Mouse (Mus musculus) layer of hippocampus, adult 2 months (tissue): ENCODE results near the gene Smim5. TPM values are rescaled to one million over a fixed set of nuclear protein-coding genes. Genes with fewer than 3 reads are reported as not detected.
"Not testable (repeated sequence)": the region's sequence is repeated elsewhere in the genome, so short reads cannot be mapped to it uniquely, and the experiment has no call there.

ENCODE experiments used
- DNase-seq, 2 experiments: peaks; one replicate each; pipeline ENCODE4 v3.0.0; 2022; ENCODE audit warnings: low spot score in 2 of 2
- H3K27ac ChIP-seq: fragments of 200-600 bp; 2 replicates; pipeline ENCODE4 v1.8.1; 2022
- H3K4me3 ChIP-seq: fragments of 200-600 bp; 2 replicates; pipeline ENCODE4 v1.8.1; 2022; ENCODE audit warnings: mild to moderate bottlenecking
- CTCF ChIP-seq: fragments of 200-600 bp; conservative IDR thresholded peaks from 2 replicates; pipeline ENCODE4 v1.8.1; 2022; ENCODE audit warnings: antibody characterized with exemption, mild to moderate bottlenecking, moderate library complexity
- long read RNA-seq, 2 experiments: library from polyadenylated mRNA; stranded (forward); transcript quantifications; one replicate each; pipeline ENCODE4 v2.0.0; 2021; ENCODE audit warnings: borderline mapping rate in 2 of 2
- total RNA-seq, 2 experiments: library from RNA; stranded (reverse); gene quantifications; 2 replicates each; pipeline ENCODE4 v1.2.3; 2021

Smim5 gene
- total RNA-seq, result 1 to 10 TPM in 1 of 2 experiments, under 1 TPM in 1; 0.54 to 1.3 TPM
- long read RNA-seq, experiment 1, partial matches to known transcripts, result 0 of 1 reads
- long read RNA-seq, experiment 1, other reads (novel, unspliced or antisense), result 1 of 1 reads
- long read RNA-seq, experiment 2, result 0 reads

GRCm38 (mm10) chr11:115899486-115900266 lies at the start of gene Smim5:
TSS of gene Smim5 (plus strand) at chr11:115899966.
- no peak for DNase-seq

GRCm38 (mm10) chr11:115854674-115855073 lies 45.1 kb upstream of the Smim5 start:
- Histone ChIP-seq H3K4me3 (no peak overlapping the region), H3K27ac (no peak overlapping the region)
- TF ChIP-seq CTCF, result no peak
- DNase-seq, result peak in 1 of 2 experiments; percentile 26

More at GRCm38 (mm10) chr11:115899486-115900266, at the start of gene Smim5:
- H3K4me3 ChIP-seq, result no peak within 1 kb of the TSS
- H3K27ac ChIP-seq, result 0 out of 2 replicates have a peak within 1 kb of the TSS, but pooled peaks have one; percentile 5
- no peak for TF ChIP-seq CTCF

- not testable (repeated sequence) for H3K27ac ChIP-seq, DNase-seq, H3K4me3 ChIP-seq
- TF ChIP-seq CTCF, result peak; percentile 14; the same call in 1 of the 2 replicates
Observed at GRCm38 (mm10) chr11:115857146-115857545, 42.6 kb upstream of the Smim5 start.

GRCm38 (mm10) chr11:115857936-115858335 lies 41.8 kb upstream of the Smim5 start:
- Histone ChIP-seq H3K4me3 (no peak overlapping the region), H3K27ac (no peak overlapping the region)
- DNase-seq, result no peak
- no peak for TF ChIP-seq CTCF

- TF ChIP-seq CTCF, result no peak
- Histone ChIP-seq H3K4me3 (peak within 1 kb of the TSS; percentile 32; the same call in 1 of the 2 replicates), H3K27ac (no peak within 1 kb of the TSS)
- no peak for DNase-seq
Observed at GRCm38 (mm10) chr11:115858354-115858753, 41.4 kb upstream of the Smim5 start, which contains the start of gene Myo15b. TSS of gene Myo15b (plus strand) at chr11:115858406.

GRCm38 (mm10) chr11:115859143-115859945 lies 40.4 kb upstream of the Smim5 start:
- Histone ChIP-seq H3K27ac (no peak overlapping the region), H3K4me3 (peak overlapping the region; percentile 32; the same call in 1 of the 2 replicates)
- DNase-seq, result peak; percentile 53 to 78
- TF ChIP-seq CTCF, result peak; percentile 87

- TF ChIP-seq CTCF, result peak; percentile 52
- H3K4me3 ChIP-seq, result no peak overlapping the region
- DNase-seq, result no peak
- H3K27ac ChIP-seq, result no peak overlapping the region
Observed at GRCm38 (mm10) chr11:115863895-115864294, 35.9 kb upstream of the Smim5 start.

- no peak for TF ChIP-seq CTCF
- H3K4me3 ChIP-seq, result no peak overlapping the region
- no peak for DNase-seq
- H3K27ac ChIP-seq, result no peak overlapping the region
Observed at GRCm38 (mm10) chr11:115869393-115869792, 30.4 kb upstream of the Smim5 start.

GRCm38 (mm10) chr11:115872437-115872836 lies 27.3 kb upstream of the Smim5 start:
- Histone ChIP-seq H3K27ac (no peak overlapping the region), H3K4me3 (no peak overlapping the region)
- DNase-seq, result no peak
- no peak for TF ChIP-seq CTCF

- Histone ChIP-seq H3K27ac (no peak overlapping the region), H3K4me3 (no peak overlapping the region)
- TF ChIP-seq CTCF, result no peak
- no peak for DNase-seq
Observed at GRCm38 (mm10) chr11:115875935-115876334, 23.8 kb upstream of the Smim5 start.

- Histone ChIP-seq H3K27ac (no peak overlapping the region), H3K4me3 (no peak overlapping the region)
- TF ChIP-seq CTCF, result peak; percentile 30
- no peak for DNase-seq
Observed at GRCm38 (mm10) chr11:115876438-115876837, 23.3 kb upstream of the Smim5 start.

- no peak for DNase-seq
- H3K4me3 ChIP-seq, result no peak overlapping the region
- TF ChIP-seq CTCF, result no peak
- H3K27ac ChIP-seq, result no peak overlapping the region
Observed at GRCm38 (mm10) chr11:115877174-115877755, 22.5 kb upstream of the Smim5 start.
